Mouse (Mus musculus) spleen, adult 18-20 months (tissue): Measurements from ENCODE around the gene Gjb1.

Source experiments
- DNase-seq, 2 experiments: peaks; one replicate each; pipeline ENCODE4 v3.0.0; 2022; ENCODE audit warnings: mixed read lengths in 2 of 2

Gene Gjb1

DNA sequence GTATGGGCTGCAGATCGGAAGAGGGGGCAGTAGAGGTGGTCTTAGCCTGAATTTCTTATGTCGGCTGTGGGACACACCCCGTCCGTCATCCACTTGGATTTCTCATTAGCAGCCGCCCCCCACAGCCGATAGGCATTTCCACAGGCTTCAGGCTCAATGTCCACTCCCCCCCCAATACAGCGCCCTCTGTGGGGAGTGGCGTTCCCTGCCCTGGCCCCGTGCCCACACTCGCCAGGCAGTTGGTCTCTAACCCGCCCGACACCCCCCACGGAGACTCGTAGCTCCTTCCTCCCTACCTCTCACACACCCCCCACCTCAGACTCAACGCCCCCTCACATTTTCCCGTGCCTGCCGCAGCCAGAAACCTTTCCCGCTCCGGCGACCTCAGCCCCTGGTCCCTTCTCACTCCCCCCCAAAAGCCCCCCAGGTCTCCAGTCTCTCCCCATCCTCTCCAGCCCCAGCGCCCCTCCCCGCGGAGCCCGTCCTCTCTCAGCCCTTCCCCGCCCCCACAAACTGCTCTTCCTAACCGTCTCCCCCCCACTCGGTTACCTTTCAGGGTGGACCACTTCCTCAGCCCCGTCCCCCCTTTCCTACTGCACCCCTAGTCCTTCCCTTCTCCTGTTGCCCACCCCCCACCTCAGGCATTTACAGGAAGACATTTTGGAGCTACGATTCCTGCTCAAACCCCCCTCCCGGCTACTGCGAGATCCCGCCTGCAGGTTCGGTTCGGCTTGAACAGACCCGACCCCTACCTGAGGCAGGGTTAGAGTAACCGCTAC lies 43.0 kb downstream of the Gjb1 start:
- DNase-seq: peak; percentile 22 to 29

DNA sequence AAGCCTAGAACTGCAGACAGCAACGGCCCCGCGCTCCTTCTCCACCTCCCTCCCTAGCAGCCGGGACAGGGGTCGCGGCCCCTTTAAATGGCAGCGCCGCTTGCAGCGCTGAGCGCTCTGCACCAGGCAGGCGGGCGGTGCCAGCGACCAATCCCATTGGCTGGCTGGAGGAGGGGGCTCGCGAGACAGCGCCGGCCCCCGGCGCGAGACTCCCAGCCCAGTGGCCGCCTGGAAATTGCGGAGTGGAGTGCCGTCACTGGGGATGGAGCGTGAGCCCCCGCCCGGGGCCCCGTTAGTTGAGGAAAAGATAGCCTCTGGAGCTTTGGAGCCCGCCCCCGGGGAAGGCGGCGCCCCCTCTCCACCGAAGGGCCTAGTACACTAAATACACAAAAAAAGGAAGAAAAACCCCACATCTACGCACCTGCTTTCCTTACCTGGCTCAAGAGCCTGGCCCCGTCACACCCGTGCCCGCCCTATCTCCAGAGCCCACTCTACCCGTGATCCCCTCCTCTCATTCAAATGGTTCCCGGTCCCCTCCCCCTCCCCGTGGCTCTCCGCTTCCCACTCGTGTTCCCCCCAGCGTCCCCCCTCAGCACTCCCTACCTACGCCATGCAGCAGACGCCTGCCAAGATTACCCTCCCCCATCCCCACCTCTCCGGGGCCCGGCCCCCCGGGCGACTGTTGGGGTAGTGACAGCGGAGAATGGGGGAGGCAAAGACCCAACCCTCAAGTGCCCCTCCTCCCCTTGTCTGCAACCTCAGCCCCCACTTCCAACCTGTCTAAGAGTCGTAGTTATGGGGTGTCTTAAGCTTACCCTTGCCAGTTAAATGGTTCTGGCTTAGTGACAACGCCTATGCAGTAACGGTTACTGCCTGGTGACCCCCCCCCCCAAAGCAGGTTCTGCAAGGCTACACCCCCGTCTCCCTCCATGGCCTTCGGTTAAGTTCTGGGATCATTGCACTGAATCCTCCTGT lies 43.8 kb downstream of the Gjb1 start:
- peak; percentile 70 to 74 for DNase-seq

DNA sequence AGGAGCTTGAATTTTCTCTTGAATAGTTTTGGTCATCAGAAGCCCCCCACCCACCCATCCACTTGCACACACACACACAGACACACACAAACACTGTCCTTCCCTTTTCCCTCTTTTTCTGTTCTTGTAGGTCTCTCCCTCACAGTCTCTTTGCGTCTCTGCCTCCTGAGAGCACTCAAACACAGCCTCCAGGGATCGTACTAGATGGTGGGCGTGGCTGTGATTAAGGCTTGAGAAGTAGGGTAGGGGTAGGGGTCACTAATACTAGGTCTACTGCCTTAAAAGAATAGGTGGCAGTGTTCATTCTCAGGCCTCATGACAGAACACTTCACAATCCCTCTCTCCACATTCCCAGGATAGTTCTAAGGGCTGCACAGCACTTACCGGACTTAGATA lies 44.5 kb downstream of the Gjb1 start, which contains the start of gene Zmym3:
Gene Zmym3 (minus strand): TSS at position 150 of the 396 bp plus-strand sequence.
- DNase-seq: no peak

DNA sequence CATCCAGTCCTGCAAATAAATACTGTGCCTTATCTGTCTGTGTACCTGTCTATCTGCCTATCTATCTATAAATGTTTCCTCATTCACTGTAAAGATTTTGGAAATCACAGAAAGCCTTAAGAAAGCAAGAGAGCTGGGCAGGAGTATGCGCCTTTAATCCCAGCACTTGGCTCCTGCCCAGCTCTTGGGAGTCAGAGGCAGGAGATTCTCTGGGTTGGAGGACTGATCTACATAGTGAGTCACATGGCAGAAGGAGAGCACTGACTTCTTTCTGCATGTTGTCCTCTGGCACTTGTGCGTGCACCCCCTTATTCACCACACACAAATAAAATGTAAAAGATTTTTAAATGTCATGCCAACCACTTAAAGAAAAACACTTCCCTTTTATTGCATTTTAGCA lies 47.3 kb downstream of the Gjb1 start:
- DNase-seq: no peak

DNA sequence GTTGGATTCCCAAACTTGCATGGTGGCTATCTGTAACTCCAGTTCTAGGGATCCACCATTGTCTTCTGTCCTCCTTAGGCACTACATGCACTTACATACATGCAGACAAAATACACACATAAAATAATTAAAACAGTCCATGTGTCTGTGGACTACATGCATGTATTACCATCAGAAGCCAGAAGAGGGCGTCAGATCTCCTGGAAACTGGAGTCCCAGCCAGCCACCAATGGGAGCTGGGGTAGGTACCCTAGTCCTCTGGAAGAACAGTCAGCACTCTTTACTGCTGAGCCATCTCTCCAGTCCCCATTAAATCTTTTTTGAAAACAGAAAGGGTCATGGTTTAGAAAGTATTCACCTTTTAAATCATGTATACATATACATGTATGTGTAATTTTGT lies 51.6 kb downstream of the Gjb1 start:
- DNase-seq: no peak

DNA sequence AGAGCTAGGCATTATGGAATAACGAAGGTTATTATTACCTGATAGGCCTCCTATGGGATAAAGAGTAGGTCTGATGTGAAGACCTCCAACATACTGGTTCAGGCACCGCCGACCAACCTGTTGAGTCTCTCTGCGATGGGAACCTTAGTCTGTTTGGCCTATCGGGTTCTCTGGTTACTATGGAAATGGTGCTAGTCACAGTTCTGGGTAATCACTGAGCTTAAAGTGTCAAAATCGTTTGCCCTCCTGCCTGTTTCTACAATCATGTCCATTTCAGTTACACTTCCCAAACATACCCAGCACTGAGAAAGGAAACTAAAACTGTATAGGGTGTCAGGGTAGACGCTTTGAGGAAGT lies 52.6 kb downstream of the Gjb1 start:
- DNase-seq: peak in 1 of 2 experiments; percentile 8

DNA sequence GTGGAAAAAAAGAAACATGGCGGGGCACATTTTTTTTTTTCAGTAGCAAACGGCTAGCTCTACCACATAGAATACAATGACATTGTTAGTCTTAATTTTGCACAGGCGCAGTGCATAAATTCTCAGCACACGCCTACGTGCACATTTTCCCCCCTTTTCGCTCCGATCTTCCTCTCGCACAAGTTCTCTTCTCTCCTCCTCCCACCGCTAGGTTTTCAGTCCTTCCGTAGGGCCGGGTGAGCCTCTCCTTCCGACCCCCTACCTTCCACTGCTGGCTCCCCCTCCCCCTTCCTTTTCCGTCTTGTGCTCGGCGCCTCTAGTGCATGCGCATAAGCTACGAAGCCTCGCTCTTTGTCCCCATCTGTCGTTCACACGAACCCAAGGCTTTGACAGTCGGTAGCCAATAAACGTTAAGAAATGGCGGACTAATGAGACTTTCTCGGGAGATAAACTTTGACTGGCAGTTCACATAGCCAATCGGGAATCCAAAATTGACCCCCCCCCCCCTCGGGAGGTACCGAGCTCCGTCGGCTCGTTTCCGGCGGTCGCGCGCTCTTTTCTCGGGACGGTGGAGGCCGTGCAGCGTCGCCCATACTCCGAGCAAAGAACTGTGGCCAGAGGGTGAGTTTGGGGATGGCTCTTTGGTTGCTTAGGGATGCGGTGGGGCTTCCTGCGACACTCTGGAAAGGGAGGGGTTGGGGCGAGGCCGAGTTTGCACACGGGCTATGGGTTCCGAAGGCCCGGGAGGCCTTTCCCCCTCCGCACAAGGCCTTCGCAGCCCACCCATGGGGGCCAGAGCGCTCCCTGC lies 53.2 kb downstream of the Gjb1 start, which contains the start of gene Nono:
Gene Nono (plus strand): TSS at position 177 of the 808 bp plus-strand sequence.
- peak; percentile 62 to 74 for DNase-seq

DNA sequence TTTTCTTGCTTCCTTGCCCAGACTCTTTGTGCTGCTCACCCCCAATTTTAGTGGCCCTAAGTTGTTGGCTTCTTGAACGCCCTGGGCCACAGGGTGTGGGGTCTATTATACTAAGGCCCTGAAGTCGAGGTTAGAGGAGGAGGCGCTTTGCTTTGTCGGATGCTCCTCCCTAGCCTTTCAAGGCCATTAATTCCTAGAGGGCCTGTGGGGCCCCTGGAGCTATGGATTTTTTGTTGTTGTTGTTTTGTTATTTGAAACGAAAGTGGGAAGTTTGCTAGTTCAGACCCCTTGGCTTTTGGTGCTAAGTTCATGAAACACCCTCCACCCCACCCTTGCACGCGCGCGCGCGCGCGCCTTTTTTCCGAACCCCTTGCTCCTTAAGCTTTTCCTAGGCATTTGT lies 53.8 kb downstream of the Gjb1 start:
- DNase-seq: peak in 1 of 2 experiments; percentile 13
